Mouse (Mus musculus) liver, adult 2 months (tissue): Measurements from ENCODE around the gene Syngr1.

Source experiments
- CTCF ChIP-seq: fragments of 200-500 bp; IDR thresholded peaks from 2 replicates; pipeline ENCODE4 v1.5.1; 2011; ENCODE audit warnings: low read depth, low read length, control low read depth
- POLR2A ChIP-seq: fragments of 200-500 bp; IDR thresholded peaks from 2 replicates; pipeline ENCODE4 v1.6.1; 2011; ENCODE audit warnings: low read length, control low read depth; ENCODE audit not compliant: insufficient read depth; ENCODE audit errors: extremely low read depth

DNA sequence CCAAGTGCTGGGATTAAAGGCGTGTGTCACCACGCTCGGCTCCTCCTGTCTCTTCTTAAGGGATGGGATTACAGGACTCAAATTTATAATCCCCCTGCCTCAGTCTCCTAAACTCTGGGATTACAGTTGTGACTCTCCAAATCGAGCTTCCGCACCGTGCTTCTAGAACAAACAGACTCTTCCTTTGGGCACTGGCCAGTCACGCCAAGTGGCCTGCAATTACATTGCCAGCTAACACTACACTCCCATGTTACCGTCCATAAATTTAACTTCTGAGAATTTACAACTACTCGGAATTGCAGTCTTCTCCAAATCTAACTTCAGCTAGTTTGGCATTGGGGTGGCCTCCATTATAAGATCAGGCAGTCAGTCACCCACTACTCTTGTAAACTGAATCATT lies 41.3 kb downstream of the Syngr1 start:
- TF ChIP-seq POLR2A, result no peak
- TF ChIP-seq CTCF, result no peak
